Mouse (Mus musculus) bone marrow, adult 2 months (tissue): ENCODE measurements at regions not wholly inside any gene's neighbourhood (a gene's known extent, or its start where the extent isn't known, plus 50 kb on each side); places are given as distances from the start of the nearest gene placed in this dataset.

Experiments used
- CTCF ChIP-seq: fragments of 200-500 bp; IDR thresholded peaks from 2 replicates; pipeline ENCODE4 v1.5.1; 2011; ENCODE audit warnings: low read length, control low read depth; ENCODE audit not compliant: control insufficient read depth, insufficient read depth
- POLR2A ChIP-seq: fragments of 200-500 bp; IDR thresholded peaks from 2 replicates; pipeline ENCODE4 v1.6.1; 2011; ENCODE audit warnings: low read depth, mild to moderate bottlenecking, control low read depth, low read length, borderline replicate concordance; ENCODE audit not compliant: control insufficient read depth

DNA sequence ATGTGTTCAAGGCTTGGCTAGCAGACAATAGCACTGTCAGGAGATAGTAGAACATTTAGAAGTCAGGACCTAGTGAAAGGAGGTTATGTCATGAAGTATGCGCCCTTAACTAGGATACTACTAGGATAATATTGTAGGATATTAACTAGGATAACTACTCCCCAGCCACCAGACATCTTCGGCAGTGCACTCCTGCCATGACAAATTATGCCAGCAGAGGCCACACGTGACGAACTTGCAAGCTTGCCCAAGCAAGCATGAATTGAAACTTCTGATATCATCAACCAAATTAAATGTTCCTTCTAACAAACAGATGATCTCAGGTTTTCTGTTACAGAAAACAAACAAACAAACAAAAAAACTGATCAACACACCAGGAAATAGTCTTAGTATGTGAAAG is 72.2 kb upstream of the Tnfsf11 start:
- TF ChIP-seq POLR2A (no peak), CTCF (no peak)
